Mouse (Mus musculus) lung, postnatal 14 days (tissue): ENCODE data around the gene Exosc3.
A peak's percentile ranks its signal among the peaks of the same experiment; 100 is the strongest.
"Not testable (repeated sequence)": the region's sequence is repeated elsewhere in the genome, so short reads cannot be mapped to it uniquely, and the experiment has no call there.

Source experiments
- DNase-seq: peaks from one replicate; pipeline ENCODE4 v3.0.0; 2021

The Exosc3 gene

GRCm38 (mm10) chr4:45342286-45343155 is at the start of gene Exosc3:
TSS of gene Exosc3 (minus strand) at chr4:45342732.
- DNase-seq = peak; percentile 53

- DNase-seq = no peak
These were observed 49.6 kb upstream of the Exosc3 start for GRCm38 (mm10) chr4:45392099-45392498.

GRCm38 (mm10) chr4:45387296-45387695 is 44.8 kb upstream of the Exosc3 start:
- not testable (repeated sequence) for DNase-seq

GRCm38 (mm10) chr4:45382133-45382532 is 39.6 kb upstream of the Exosc3 start:
- DNase-seq = peak; percentile 56

GRCm38 (mm10) chr4:45380903-45381580 is 38.5 kb upstream of the Exosc3 start:
- not testable (repeated sequence) for DNase-seq

- DNase-seq = no peak
These were observed 34.0 kb upstream of the Exosc3 start for GRCm38 (mm10) chr4:45376573-45376972.

GRCm38 (mm10) chr4:45374879-45375278 is 32.3 kb upstream of the Exosc3 start:
- DNase-seq = no peak

GRCm38 (mm10) chr4:45371261-45371660 is 28.7 kb upstream of the Exosc3 start:
- peak; percentile 24 for DNase-seq

- no peak for DNase-seq
These were observed 14.1 kb upstream of the Exosc3 start for GRCm38 (mm10) chr4:45356653-45357052.

- peak; percentile 95 for DNase-seq
These were observed 773 bp downstream of the Exosc3 start, which contains the start of gene Dcaf10 for GRCm38 (mm10) chr4:45341669-45342249. TSS of gene Dcaf10 (plus strand) at chr4:45342101.

- DNase-seq = no peak
These were observed 1.3 kb downstream of the Exosc3 start for GRCm38 (mm10) chr4:45341226-45341625.

- DNase-seq = no peak
These were observed 10.1 kb downstream of the Exosc3 start for GRCm38 (mm10) chr4:45332466-45332865.

- no peak for DNase-seq
These were observed 11.4 kb downstream of the Exosc3 start for GRCm38 (mm10) chr4:45331139-45331538.

GRCm38 (mm10) chr4:45320159-45320816 is 22.2 kb downstream of the Exosc3 start:
- DNase-seq = peak; percentile 85

- no peak for DNase-seq
These were observed 31.5 kb downstream of the Exosc3 start for GRCm38 (mm10) chr4:45311056-45311455.

GRCm38 (mm10) chr4:45308606-45309005 is 33.9 kb downstream of the Exosc3 start:
- DNase-seq = no peak

GRCm38 (mm10) chr4:45308046-45308445 is 34.5 kb downstream of the Exosc3 start:
- DNase-seq = peak; percentile 29

- DNase-seq = no peak
These were observed 37.0 kb downstream of the Exosc3 start for GRCm38 (mm10) chr4:45305536-45305935.

GRCm38 (mm10) chr4:45296662-45297564 is 45.6 kb downstream of the Exosc3 start, which contains the start of gene Trmt10b:
TSS of gene Trmt10b (plus strand) at chr4:45297127.
- peak; percentile 73 for DNase-seq

- DNase-seq = no peak
These were observed 54.6 kb downstream of the Exosc3 start for GRCm38 (mm10) chr4:45287906-45288305.

- no peak for DNase-seq
These were observed 56.2 kb downstream of the Exosc3 start for GRCm38 (mm10) chr4:45286318-45286717.
